Mouse (Mus musculus) midbrain, embryonic 11.5 days (tissue): Measurements from ENCODE around the gene Dydc2. TPM values are rescaled to one million over a fixed set of nuclear protein-coding genes. Genes with fewer than 3 reads are reported as not detected.

Experiments used
- ATAC-seq: fragments of 200-750 bp; cut with Nextera tagmentation; 2 replicates; pipeline ENCODE4 v1.8.0; 2017; ENCODE audit warnings: moderate TSS enrichment, moderate library complexity; ENCODE audit not compliant: low FRiP score
- DNase-seq: peaks from one replicate; pipeline ENCODE4 v3.0.0; 2015; ENCODE audit warnings: low spot score; ENCODE audit errors: missing footprints
- H3K27ac ChIP-seq: fragments of 300-500 bp; sonication (generic); 2 replicates; pipeline ENCODE4 v1.5.1; 2014; ENCODE audit warnings: low read depth, low read length
- H3K27me3 ChIP-seq: fragments of 300-500 bp; sonication (generic); 2 replicates; pipeline ENCODE4 v1.6.1; 2014; ENCODE audit warnings: mild to moderate bottlenecking, low read length, moderate library complexity, mixed read lengths; ENCODE audit not compliant: control insufficient read depth, insufficient read depth
- H3K36me3 ChIP-seq: fragments of 300-500 bp; sonication (generic); 2 replicates; pipeline ENCODE4 v1.6.1; 2014; ENCODE audit warnings: mild to moderate bottlenecking, low read length, moderate library complexity, mixed read lengths; ENCODE audit not compliant: control insufficient read depth, insufficient read depth
- H3K4me1 ChIP-seq: fragments of 300-500 bp; sonication (generic); 2 replicates; pipeline ENCODE4 v1.6.1; 2014; ENCODE audit warnings: low read length; ENCODE audit not compliant: control insufficient read depth, insufficient read depth
- H3K4me2 ChIP-seq: fragments of 300-500 bp; sonication (generic); 2 replicates; pipeline ENCODE4 v1.6.1; 2014; ENCODE audit warnings: mild to moderate bottlenecking, moderate library complexity
- H3K4me3 ChIP-seq: fragments of 300-500 bp; sonication (generic); 2 replicates; pipeline ENCODE4 v1.5.1; 2014; ENCODE audit warnings: low read depth, low read length
- H3K9ac ChIP-seq: fragments of 300-500 bp; sonication (generic); 2 replicates; pipeline ENCODE4 v1.6.1; 2014; ENCODE audit warnings: low read length
- H3K9me3 ChIP-seq: fragments of 300-500 bp; sonication (generic); 2 replicates; pipeline ENCODE4 v1.6.1; 2016; ENCODE audit warnings: low read length; ENCODE audit not compliant: control insufficient read depth
- WGBS: fragments of 180-500 bp; shearing (Covaris S2); extraction: QIAGEN DNeasy Blood & Tissue Kit; methylation state at CpG from one replicate; pipeline ENCODE4 v1.1.7; 2014; 5-methylcytosine and 5-hydroxymethylcytosine counted together
- polyA plus RNA-seq: library from polyadenylated mRNA; unstranded; fragments of >200 nt; fragmentation: Nextera tagmentation; extraction: Ambion mirVana; gene quantifications from 2 replicates; pipeline ENCODE4 v1.2.1, GENCODE M21; 2014

The Dydc2 gene
- polyA plus RNA-seq, result not detected in 2 replicates

DNA sequence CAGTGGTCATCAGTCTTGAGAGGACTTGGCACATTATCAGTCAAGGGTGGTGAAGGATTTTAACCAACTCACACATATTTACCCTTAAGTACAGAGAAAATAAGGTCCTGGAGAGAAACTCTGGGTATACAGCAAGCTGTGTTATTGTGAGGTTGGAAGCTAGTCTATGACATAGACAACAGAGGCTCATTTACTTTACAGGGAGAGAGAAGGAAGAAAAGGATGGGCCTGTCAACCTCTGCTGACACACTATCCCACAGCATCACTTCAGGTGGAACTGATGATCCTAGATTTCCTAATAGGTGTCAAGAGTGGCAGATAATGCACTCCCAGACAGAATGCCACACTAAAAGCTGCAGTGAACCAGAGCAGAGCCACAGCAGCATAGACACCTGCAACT, at the start of gene Dydc2:
Gene Dydc2 (minus strand): TSS at position 101 of the 400 bp plus-strand sequence.
- H3K9me3 ChIP-seq, result no peaks in the 10 kb centered on the region

GRCm38 (mm10) chr14:41116271-41116670, 47.3 kb upstream of the Dydc2 start:
- no peak for DNase-seq
- Histone ChIP-seq H3K27me3 (no peaks in the 10 kb centered on the region), H3K4me1 (no peaks in the 10 kb centered on the region), H3K9me3 (no peaks in the 10 kb centered on the region), H3K4me2 (no peak overlapping the region), H3K27ac (no peak overlapping the region), H3K36me3 (no peaks in the 10 kb centered on the region), H3K4me3 (no peak overlapping the region), H3K9ac (no peak overlapping the region)
- no peak for ATAC-seq
- 85% methylated on average over 3 of the region's 3 CpGs for WGBS

More for the DNA sequence above, at the start of gene Dydc2:
- no peak within 1 kb of the TSS for H3K4me2 ChIP-seq
- H3K4me1 ChIP-seq, result no peaks in the 10 kb centered on the region
- no peaks in the 10 kb centered on the region for H3K36me3 ChIP-seq
- DNase-seq (no peak), ATAC-seq (no peak)
- H3K27ac ChIP-seq, result no peak within 1 kb of the TSS
- no peak within 1 kb of the TSS for H3K4me3 ChIP-seq
- no peaks in the 10 kb centered on the region for H3K27me3 ChIP-seq
- no peak within 1 kb of the TSS for H3K9ac ChIP-seq

DNA sequence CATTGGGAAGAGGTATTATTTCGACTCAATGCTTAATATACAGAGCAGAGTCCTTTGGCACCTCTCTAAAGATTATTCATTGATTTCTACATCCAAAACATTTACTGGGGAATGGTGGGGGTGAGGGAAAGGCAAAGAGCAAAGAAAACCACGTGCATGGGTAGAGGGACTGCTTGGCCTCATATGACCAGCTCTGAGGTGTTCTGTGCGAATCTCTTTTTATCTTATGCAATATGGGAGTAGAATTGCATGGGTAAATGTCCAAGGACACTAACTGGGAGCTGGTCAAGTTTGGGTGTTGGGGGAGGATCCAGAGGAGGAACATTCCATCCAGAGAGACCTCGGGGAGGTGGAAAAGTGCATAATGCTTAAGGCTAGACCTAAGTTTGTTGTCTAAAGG, 43.9 kb upstream of the Dydc2 start:
- ATAC-seq, result no peak
- Histone ChIP-seq H3K27me3 (no peaks in the 10 kb centered on the region), H3K4me1 (no peaks in the 10 kb centered on the region), H3K27ac (no peak overlapping the region), H3K4me3 (no peak overlapping the region), H3K9ac (no peak overlapping the region), H3K4me2 (no peak overlapping the region), H3K36me3 (no peaks in the 10 kb centered on the region), H3K9me3 (no peaks in the 10 kb centered on the region)
- DNase-seq, result no peak
- 80% methylated on average over 4 of the region's 4 CpGs for WGBS

DNA sequence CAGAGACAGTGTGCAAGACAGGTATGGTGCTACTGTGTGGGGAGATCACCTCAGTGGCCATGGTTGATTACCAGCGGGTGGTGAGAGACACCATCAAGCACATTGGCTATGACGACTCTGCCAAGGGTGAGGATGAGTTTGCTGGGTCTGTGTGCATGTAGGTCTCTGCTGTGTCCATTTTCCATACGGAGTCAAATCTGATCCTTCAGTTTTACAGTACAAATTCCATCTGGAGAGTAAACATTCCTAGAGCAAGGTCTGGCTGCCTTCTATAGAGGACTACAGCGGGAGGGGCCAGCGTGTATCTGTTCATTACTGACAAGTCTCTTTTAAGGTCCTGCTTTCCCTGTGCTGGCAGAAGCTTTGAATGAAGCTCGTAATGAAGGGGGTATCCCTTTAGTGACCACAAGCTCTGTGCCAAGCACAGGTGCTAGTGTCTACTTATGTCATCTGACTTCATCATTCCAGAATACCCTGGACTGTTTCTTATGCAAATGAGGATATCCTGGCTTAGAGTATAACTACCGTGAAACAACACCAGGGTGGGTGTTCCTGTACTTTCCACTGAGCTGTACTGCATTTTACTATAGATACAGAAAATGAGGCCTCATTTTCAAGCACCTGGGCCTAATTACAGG, 42.1 kb upstream of the Dydc2 start:
- Histone ChIP-seq H3K9ac (no peak overlapping the region), H3K9me3 (no peaks in the 10 kb centered on the region), H3K27me3 (no peaks in the 10 kb centered on the region), H3K4me3 (no peak overlapping the region), H3K36me3 (no peaks in the 10 kb centered on the region), H3K27ac (no peak overlapping the region), H3K4me2 (no peak overlapping the region), H3K4me1 (no peaks in the 10 kb centered on the region)
- 84% methylated on average over 7 of the region's 7 CpGs for WGBS
- ATAC-seq (no peak), DNase-seq (no peak)

GRCm38 (mm10) chr14:41104853-41105444, 35.9 kb upstream of the Dydc2 start, which contains the start of gene Mat1a:
Gene Mat1a, plus strand, starts transcription at chr14:41105035.
- Histone ChIP-seq H3K4me2 (no peak within 1 kb of the TSS), H3K9ac (no peak within 1 kb of the TSS), H3K4me3 (no peak within 1 kb of the TSS), H3K27me3 (no peaks in the 10 kb centered on the region), H3K9me3 (no peaks in the 10 kb centered on the region), H3K27ac (no peak within 1 kb of the TSS), H3K4me1 (no peaks in the 10 kb centered on the region), H3K36me3 (no peaks in the 10 kb centered on the region)
- no peak for DNase-seq
- WGBS, result 76% methylated on average over 10 of the region's 10 CpGs
- no peak for ATAC-seq

- Histone ChIP-seq H3K4me2 (no peak overlapping the region), H3K27ac (no peak overlapping the region), H3K4me1 (no peaks in the 10 kb centered on the region), H3K4me3 (no peak overlapping the region), H3K9me3 (no peaks in the 10 kb centered on the region), H3K9ac (no peak overlapping the region), H3K27me3 (no peaks in the 10 kb centered on the region), H3K36me3 (no peaks in the 10 kb centered on the region)
- DNase-seq (no peak), ATAC-seq (no peak)
- WGBS, result 84% methylated on average over 2 of the region's 2 CpGs
Observed at GRCm38 (mm10) chr14:41102269-41102668, 33.3 kb upstream of the Dydc2 start.

DNA sequence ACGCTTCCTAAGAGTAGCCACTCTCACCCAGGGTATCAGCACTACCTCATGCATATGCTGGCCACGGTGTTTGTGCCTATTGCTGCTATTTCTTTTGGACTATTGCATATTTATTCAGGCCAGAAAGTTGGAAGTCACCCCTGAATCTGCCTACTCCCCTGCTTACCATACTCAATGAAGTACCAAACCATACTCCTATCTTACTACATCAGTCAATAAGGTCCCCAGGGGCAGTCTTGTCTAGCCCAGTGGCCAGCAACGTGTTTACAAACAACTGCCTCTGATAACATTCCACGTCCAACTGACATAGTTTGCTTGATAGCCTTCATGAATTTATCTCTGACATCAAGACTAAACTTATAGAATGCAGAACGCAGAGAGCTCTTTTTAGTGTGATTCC, 32.2 kb upstream of the Dydc2 start:
- H3K4me2 ChIP-seq, result no peak overlapping the region
- H3K9ac ChIP-seq, result no peak overlapping the region
- ATAC-seq (no peak), DNase-seq (no peak)
- H3K27me3 ChIP-seq, result no peaks in the 10 kb centered on the region
- no peak overlapping the region for H3K4me3 ChIP-seq
- H3K27ac ChIP-seq, result no peak overlapping the region
- no peaks in the 10 kb centered on the region for H3K9me3 ChIP-seq
- no peaks in the 10 kb centered on the region for H3K4me1 ChIP-seq
- no peaks in the 10 kb centered on the region for H3K36me3 ChIP-seq
- 91% methylated on average over 5 of the region's 5 CpGs for WGBS

GRCm38 (mm10) chr14:41100712-41101111, 31.7 kb upstream of the Dydc2 start:
- no peak for DNase-seq
- no peak overlapping the region for H3K4me2 ChIP-seq
- H3K9ac ChIP-seq, result no peak overlapping the region
- H3K27ac ChIP-seq, result no peak overlapping the region
- H3K27me3 ChIP-seq, result no peaks in the 10 kb centered on the region
- H3K36me3 ChIP-seq, result no peaks in the 10 kb centered on the region
- WGBS, result 86% methylated on average over 3 of the region's 3 CpGs
- no peak overlapping the region for H3K4me3 ChIP-seq
- no peaks in the 10 kb centered on the region for H3K4me1 ChIP-seq
- no peaks in the 10 kb centered on the region for H3K9me3 ChIP-seq
- ATAC-seq, result no peak

DNA sequence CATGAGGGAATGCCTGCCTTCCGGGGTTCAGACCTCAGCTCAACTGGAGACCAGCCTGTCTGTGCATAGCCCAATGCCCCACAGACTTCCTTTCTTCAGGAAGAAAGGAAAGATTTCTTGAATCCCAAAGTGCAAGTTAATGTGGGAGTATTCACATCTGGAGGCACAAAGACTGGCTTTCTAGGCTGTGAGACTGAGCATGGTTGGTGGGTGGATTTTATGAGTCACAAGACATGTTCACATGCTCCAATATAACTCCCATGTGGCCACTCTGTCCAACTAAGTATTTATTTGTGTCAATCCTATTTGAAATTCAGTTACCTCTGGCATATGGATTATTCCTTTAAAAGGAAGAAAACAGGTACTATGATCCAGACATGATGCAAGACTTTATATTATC, 29.7 kb upstream of the Dydc2 start:
- ATAC-seq, result no peak
- H3K27ac ChIP-seq, result no peak overlapping the region
- no peak overlapping the region for H3K9ac ChIP-seq
- no peak overlapping the region for H3K4me2 ChIP-seq
- no peak overlapping the region for H3K4me3 ChIP-seq
- WGBS, result 74% methylated on average over 1 of the region's 1 CpGs
- H3K4me1 ChIP-seq, result no peaks in the 10 kb centered on the region
- DNase-seq, result no peak
- no peaks in the 10 kb centered on the region for H3K9me3 ChIP-seq
- no peaks in the 10 kb centered on the region for H3K27me3 ChIP-seq
- H3K36me3 ChIP-seq, result no peaks in the 10 kb centered on the region
